Mouse (Mus musculus) ES-Bruce4 (cell line): ENCODE results near the gene Iqschfp. TPM values are rescaled to one million over a fixed set of nuclear protein-coding genes. Genes with fewer than 3 reads are reported as not detected.

Experiments used
- H3K27ac ChIP-seq: 2 replicates; pipeline ENCODE4 v1.5.1; 2012; ENCODE audit warnings: low read length, inconsistent platforms; ENCODE audit not compliant: insufficient read depth
- H3K27me3 ChIP-seq: 2 replicates; pipeline ENCODE4 v1.6.1; 2012; ENCODE audit warnings: mild to moderate bottlenecking, low read length, inconsistent platforms; ENCODE audit not compliant: control insufficient read depth, poor library complexity, insufficient read depth, severe bottlenecking
- H3K36me3 ChIP-seq: 2 replicates; pipeline ENCODE4 v1.6.1; 2012; ENCODE audit warnings: inconsistent platforms, mild to moderate bottlenecking, low read length, moderate library complexity; ENCODE audit not compliant: control insufficient read depth, poor library complexity, insufficient read depth, severe bottlenecking
- H3K4me1 ChIP-seq: one replicate; pipeline ENCODE4 v1.8.1; 2011; ENCODE audit warnings: low read length; ENCODE audit not compliant: control insufficient read depth, insufficient read depth
- H3K4me3 ChIP-seq: 2 replicates; pipeline ENCODE4 v1.5.1; 2011; ENCODE audit warnings: low read depth, mild to moderate bottlenecking, low read length
- H3K9ac ChIP-seq: 2 replicates; pipeline ENCODE4 v1.6.1; 2012; ENCODE audit warnings: low read depth, mild to moderate bottlenecking, inconsistent platforms; ENCODE audit not compliant: poor library complexity, severe bottlenecking
- H3K9me3 ChIP-seq: replicated peaks from 2 replicates; pipeline ENCODE4 v1.6.1; 2012; ENCODE audit warnings: mild to moderate bottlenecking, low read length, inconsistent platforms; ENCODE audit not compliant: control insufficient read depth, poor library complexity, insufficient read depth, severe bottlenecking
- CTCF ChIP-seq: IDR thresholded peaks from one replicate; pipeline ENCODE4 v1.8.1; 2011; ENCODE audit warnings: low read depth, low read length
- EP300 ChIP-seq: IDR thresholded peaks from 2 replicates; pipeline ENCODE4 v1.6.1; 2011; ENCODE audit warnings: low read depth, low read length; ENCODE audit not compliant: insufficient read depth
- POLR2A ChIP-seq: IDR thresholded peaks from one replicate; pipeline ENCODE4 v1.8.1; 2011; ENCODE audit warnings: low read length; ENCODE audit not compliant: insufficient read depth
- polyA plus RNA-seq: library from polyadenylated mRNA; stranded (reverse); fragments of >200 nt; gene quantifications from 2 replicates; pipeline ENCODE4 v1.2.4, GENCODE M21; 2011; ENCODE audit warnings: low read depth; ENCODE audit not compliant: missing spikeins, insufficient read depth, insufficient read length

Gene Iqschfp
- polyA plus RNA-seq, 1 experiment: not detected

DNA sequence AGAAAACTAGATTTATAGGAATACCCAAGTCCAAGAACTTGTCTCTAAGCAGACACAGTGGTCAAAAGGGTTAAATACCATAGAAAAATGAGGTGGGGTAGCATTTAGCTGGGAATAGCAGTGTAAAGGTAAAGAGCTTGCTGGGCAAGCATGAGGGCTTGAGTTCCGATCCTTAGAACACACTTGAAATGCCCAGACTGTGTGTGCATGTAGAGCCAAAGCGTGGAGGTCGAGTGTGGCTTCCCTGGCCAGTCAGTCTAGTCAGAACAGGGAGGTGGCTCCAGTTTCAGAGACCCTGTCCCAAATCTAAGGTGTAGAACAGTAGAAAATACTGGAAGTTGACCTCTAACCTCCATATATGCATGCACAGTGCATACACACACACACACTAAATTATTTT, 591.5 kb downstream of the Iqschfp start:
- TF ChIP-seq CTCF (no peak), POLR2A (no peak), EP300 (no peak)
- Histone ChIP-seq H3K27me3 (no peaks in the 10 kb centered on the region), H3K9me3 (no peaks in the 10 kb centered on the region), H3K36me3 (no peaks in the 10 kb centered on the region), H3K4me1 (peaks cover 4% of the 10 kb centered on the region), H3K4me3 (no peak overlapping the region), H3K27ac (no peak overlapping the region), H3K9ac (no peak overlapping the region)

- H3K9me3 ChIP-seq: no peaks in the 10 kb centered on the region
- no peak for TF ChIP-seq CTCF
- no peak for TF ChIP-seq EP300
- TF ChIP-seq POLR2A: no peak
- H3K9ac ChIP-seq: no peak overlapping the region
- H3K27me3 ChIP-seq: no peaks in the 10 kb centered on the region
- H3K4me3 ChIP-seq: no peak overlapping the region
- no peaks in the 10 kb centered on the region for H3K36me3 ChIP-seq
- no peak overlapping the region for H3K27ac ChIP-seq
- peaks cover 6% of the 10 kb centered on the region for H3K4me1 ChIP-seq
Observed at GRCm38 (mm10) chr3:68484021-68484420, 592.0 kb downstream of the Iqschfp start.

- Histone ChIP-seq H3K27me3 (no peaks in the 10 kb centered on the region), H3K4me1 (peaks cover 6% of the 10 kb centered on the region), H3K36me3 (no peaks in the 10 kb centered on the region), H3K4me3 (no peak overlapping the region), H3K9ac (no peak overlapping the region), H3K27ac (no peak overlapping the region), H3K9me3 (no peaks in the 10 kb centered on the region)
- TF ChIP-seq POLR2A (no peak), CTCF (no peak), EP300 (no peak)
Observed at GRCm38 (mm10) chr3:68484561-68484960, 592.5 kb downstream of the Iqschfp start.

- peaks cover 6% of the 10 kb centered on the region for H3K4me1 ChIP-seq
- H3K9ac ChIP-seq: no peak overlapping the region
- no peaks in the 10 kb centered on the region for H3K9me3 ChIP-seq
- peak overlapping the region; percentile 1; the same call in 1 of the 2 replicates for H3K27ac ChIP-seq
- no peaks in the 10 kb centered on the region for H3K27me3 ChIP-seq
- TF ChIP-seq EP300: no peak
- TF ChIP-seq POLR2A: no peak
- no peak for TF ChIP-seq CTCF
- H3K36me3 ChIP-seq: no peaks in the 10 kb centered on the region
- H3K4me3 ChIP-seq: no peak overlapping the region
Observed at GRCm38 (mm10) chr3:68487621-68488020, 595.6 kb downstream of the Iqschfp start.

DNA sequence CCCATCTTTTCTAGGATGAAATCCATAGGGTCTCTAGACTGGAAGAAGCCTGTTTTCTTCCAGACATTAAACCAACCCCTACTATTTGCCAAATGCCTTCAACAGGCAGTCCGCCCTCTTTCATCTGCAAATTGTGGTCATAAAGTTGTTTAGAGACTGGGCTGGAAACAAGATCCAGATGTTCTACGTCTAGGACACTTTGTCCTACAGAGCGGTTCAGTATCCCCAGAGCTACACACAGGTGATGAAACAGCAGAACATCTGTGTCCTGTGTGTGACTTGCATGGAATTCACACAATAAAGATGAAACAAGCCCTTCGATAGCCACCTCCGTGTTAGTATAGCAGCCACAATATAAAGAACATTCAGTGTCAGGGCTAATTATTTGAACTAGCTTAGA, 596.3 kb downstream of the Iqschfp start:
- Histone ChIP-seq H3K9me3 (no peaks in the 10 kb centered on the region), H3K27ac (no peak overlapping the region), H3K27me3 (no peaks in the 10 kb centered on the region), H3K4me1 (peaks cover 6% of the 10 kb centered on the region), H3K4me3 (no peak overlapping the region), H3K9ac (no peak overlapping the region), H3K36me3 (no peaks in the 10 kb centered on the region)
- no peak for TF ChIP-seq POLR2A
- TF ChIP-seq EP300: no peak

DNA sequence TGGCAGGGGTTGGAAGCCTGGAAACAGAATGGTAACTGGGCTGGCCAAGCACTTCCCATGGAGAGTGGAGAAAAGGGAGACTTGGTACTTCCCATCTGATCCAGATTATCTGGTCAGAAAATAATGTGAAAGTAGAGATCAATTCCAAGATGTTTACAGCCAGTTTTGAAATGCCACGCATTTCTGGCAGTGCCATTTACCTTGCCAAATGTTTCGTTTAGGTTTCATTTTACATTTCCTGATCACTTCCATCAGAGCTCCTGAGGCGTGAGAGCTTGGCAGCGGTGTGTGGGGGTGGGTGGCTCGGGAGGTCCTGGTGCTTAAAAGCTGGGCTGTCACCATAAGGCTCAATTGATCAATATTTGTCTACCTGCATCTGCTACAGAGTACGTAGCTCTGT, 599.5 kb downstream of the Iqschfp start:
- H3K4me1 ChIP-seq: peaks cover 6% of the 10 kb centered on the region

More for the DNA sequence above, 599.5 kb downstream of the Iqschfp start:
- H3K4me3 ChIP-seq: no peak overlapping the region
- H3K9ac ChIP-seq: peak overlapping the region; percentile 93
- H3K27ac ChIP-seq: peak overlapping the region; percentile 100
- no peak for TF ChIP-seq CTCF
- TF ChIP-seq POLR2A: no peak
- H3K36me3 ChIP-seq: no peaks in the 10 kb centered on the region
- no peaks in the 10 kb centered on the region for H3K9me3 ChIP-seq
- H3K27me3 ChIP-seq: no peaks in the 10 kb centered on the region
